Comparison of ENCODE assay signal across 13 mouse cellular contexts in the genomic region with DNA sequence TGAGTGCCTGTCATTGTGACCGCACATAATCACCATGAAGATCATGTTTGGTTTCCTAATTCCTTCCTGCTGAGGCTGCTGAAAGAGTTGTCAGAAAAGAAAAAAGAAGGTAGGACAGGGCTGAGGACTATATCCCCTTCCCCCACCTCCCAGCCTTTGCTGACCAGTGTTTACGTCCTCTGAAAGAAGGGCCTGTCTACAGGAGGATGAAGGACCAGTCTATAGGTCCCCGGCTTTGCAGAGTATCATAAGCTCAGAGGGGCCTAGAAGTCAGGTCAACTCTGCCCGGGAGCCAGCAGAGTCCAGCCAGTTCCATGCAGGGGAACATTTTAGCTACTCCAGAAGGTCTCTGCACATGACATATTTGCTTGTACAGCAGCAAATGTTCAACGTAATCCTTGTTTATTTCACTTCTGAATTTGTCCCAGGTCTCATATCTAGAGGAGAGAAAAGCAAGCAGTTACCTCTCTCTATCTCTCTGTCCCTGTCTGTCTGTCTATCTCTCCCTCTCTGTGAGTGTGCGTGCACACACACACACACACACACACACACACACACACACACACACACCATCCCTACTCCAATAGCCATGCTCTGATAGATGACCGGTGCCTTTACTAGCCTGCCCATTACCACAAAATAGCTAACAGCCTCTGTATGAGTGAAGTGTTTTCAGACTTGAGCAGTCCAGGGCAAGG. TPM values are rescaled to one million over a fixed set of nuclear protein-coding genes. Genes with fewer than 3 reads are reported as not detected.
DNase-seq lines count a peak whose midpoint lies in the region; ATAC-seq lines count a peak whose summit lies in the region.
"Had no signal": no experiment of that assay in that cellular context is flagged by ENCODE, and none has a peak within 500 bp of the region (broad histone marks: within the 10 kb centered on the region; RNA-seq: fewer than 3 reads in every experiment).

No protein-coding gene starts in this region.

- H3K4me2 ChIP-seq in heart, embryonic 13.5 days, result peak overlapping the region; percentile 28
- peak overlapping the region; percentile 65 for H3K4me2 ChIP-seq in liver, embryonic 12.5 days
- no peak overlapping the region for H3K4me2 ChIP-seq in neural tube, embryonic 11.5 days (ENCODE audit: low read depth)
- H3K4me2 ChIP-seq: lung, embryonic 14.5 days had no signal

- H3K36me3 ChIP-seq in heart, embryonic 13.5 days, result no peaks in the 10 kb centered on the region
- no peaks in the 10 kb centered on the region for H3K36me3 ChIP-seq in liver, embryonic 12.5 days
- no peaks in the 10 kb centered on the region for H3K36me3 ChIP-seq in neural tube, embryonic 11.5 days (ENCODE audit: control insufficient read depth, insufficient read depth, low read length)

- H3K9ac ChIP-seq in heart, embryonic 13.5 days, result peak overlapping the region; percentile 37; the same call in 1 of the 2 replicates
- H3K9ac ChIP-seq in liver, embryonic 12.5 days, result peak overlapping the region; percentile 64
- no peak overlapping the region for H3K9ac ChIP-seq in neural tube, embryonic 11.5 days (ENCODE audit: low read length)
- H3K9ac ChIP-seq: lung, embryonic 14.5 days had no signal

- H3K27ac ChIP-seq in heart, embryonic 13.5 days (replicated peaks), result peak overlapping the region; percentile 36; the same call in 1 of the 2 replicates
- H3K27ac ChIP-seq in liver, embryonic 12.5 days, result peak overlapping the region; percentile 93
- H3K27ac ChIP-seq in neural tube, embryonic 11.5 days (ENCODE audit: low read depth, low read length), result no peak overlapping the region

- H3K4me3 ChIP-seq in heart, embryonic 13.5 days, result no peak overlapping the region
- peak overlapping the region; percentile 8; the same call in 1 of the 2 replicates for H3K4me3 ChIP-seq in liver, embryonic 12.5 days
- H3K4me3 ChIP-seq in neural tube, embryonic 11.5 days (ENCODE audit: low read depth, low read length), result no peak overlapping the region

- H3K4me1 ChIP-seq in heart, embryonic 13.5 days, result peaks cover 66% of the 10 kb centered on the region
- peaks cover 100% of the 10 kb centered on the region for H3K4me1 ChIP-seq in liver, embryonic 12.5 days
- peaks cover 16% of the 10 kb centered on the region for H3K4me1 ChIP-seq in neural tube, embryonic 11.5 days (ENCODE audit: control insufficient read depth, insufficient read depth, low read length)

- H3K9me3 ChIP-seq in heart, embryonic 13.5 days, result no peaks in the 10 kb centered on the region
- no peaks in the 10 kb centered on the region for H3K9me3 ChIP-seq in liver, embryonic 12.5 days (replicated peaks)
- H3K9me3 ChIP-seq in neural tube, embryonic 11.5 days (ENCODE audit: control insufficient read depth, low read length), result no peaks in the 10 kb centered on the region

- intact Hi-C loops in heart, postnatal 36 days (cut with DNase I), result no loop called here

- no peak for DNase-seq in heart, postnatal 36 days
- DNase-seq in spleen, postnatal 10 days (ENCODE audit: low spot score in 2 of 2), result peak; percentile 32 to 47
- no peak for DNase-seq in spleen, postnatal 4 days (ENCODE audit: low spot score in 2 of 2)
- no peak for DNase-seq in neural tube, embryonic 11.5 days (ENCODE audit: low spot score)
- DNase-seq in kidney, postnatal 14 days, result no peak
- no peak for DNase-seq in left cerebral cortex, adult 8-10 months (ENCODE audit: low spot score in 2 of 2)
- DNase-seq: heart, adult 11 months; kidney, postnatal 10 days; lung, embryonic 14.5 days had no signal

- WGBS in heart, embryonic 13.5 days, result 71% methylated on average over 7 of the region's 7 CpGs
- WGBS in liver, embryonic 12.5 days (ENCODE audit: insufficient replicate concordance), result 18% methylated on average over 7 of the region's 7 CpGs
- 67% methylated on average over 7 of the region's 7 CpGs for WGBS in neural tube, embryonic 11.5 days

- H3K27me3 ChIP-seq in heart, embryonic 13.5 days (replicated peaks), result no peaks in the 10 kb centered on the region
- H3K27me3 ChIP-seq in liver, embryonic 12.5 days (replicated peaks), result no peaks in the 10 kb centered on the region; the same call in 1 of the 2 replicates
- no peaks in the 10 kb centered on the region for H3K27me3 ChIP-seq in neural tube, embryonic 11.5 days (ENCODE audit: control insufficient read depth, insufficient read depth, low read length)

- ATAC-seq in heart, embryonic 13.5 days (ENCODE audit: extremely low read depth, insufficient number of reproducible peaks, low FRiP score, low TSS enrichment), result no peak
- ATAC-seq in liver, embryonic 12.5 days, result peak; percentile 62
- peak; percentile 20 for ATAC-seq in neural tube, embryonic 11.5 days (ENCODE audit: insufficient read depth, low FRiP score, low TSS enrichment)
- ATAC-seq: CD4-positive, CD25-positive, alpha-beta regulatory T cell, adult 4 months; inflammation-experienced regulatory T-cells, adult 6 months had no signal

RNA-seq across cellular contexts. Expression of gene Ank, which starts 31.0 kb away (rescaled TPM):
- polyA plus RNA-seq in heart, embryonic 13.5 days (2015; fragmentation: Nextera tagmentation; extraction: Ambion mirVana), result 9.1 and 10.6 TPM in 2 replicates
- 100 to 1,000 TPM; 188 to 201 TPM for total RNA-seq in heart, postnatal 36 days (2021)
- 13.6 and 14.2 TPM in 2 replicates for polyA plus RNA-seq in liver, embryonic 12.5 days (2016; fragmentation: Nextera tagmentation; extraction: Ambion mirVana)
- 8.7 and 12.9 TPM in 2 replicates for polyA plus RNA-seq in neural tube, embryonic 11.5 days (2014; fragmentation: Nextera tagmentation; extraction: Ambion mirVana)
- total RNA-seq in left cerebral cortex, adult 8-10 months (2022), result 100 to 1,000 TPM; 195 to 201 (median 197) TPM

Comparison
In these comparisons a context has a peak if more than half of its experiments do, and no peak if none do; other contexts are left out.
1. DNase-seq: peak in spleen, postnatal 10 days (2 of 2); none in heart, postnatal 36 days (0 of 2), spleen, postnatal 4 days (0 of 2), neural tube, embryonic 11.5 days (single experiment), kidney, postnatal 14 days (single experiment) and left cerebral cortex, adult 8-10 months (0 of 2).